Mouse (Mus musculus) midbrain, embryonic 11.5 days (tissue): ENCODE results near the gene Tex44. TPM values are rescaled to one million over a fixed set of nuclear protein-coding genes. Genes with fewer than 3 reads are reported as not detected.

Experiments
- ATAC-seq: fragments of 200-750 bp; cut with Nextera tagmentation; 2 replicates; pipeline ENCODE4 v1.8.0; 2017; ENCODE audit warnings: moderate TSS enrichment, moderate library complexity; ENCODE audit not compliant: low FRiP score
- DNase-seq: peaks from one replicate; pipeline ENCODE4 v3.0.0; 2015; ENCODE audit warnings: low spot score; ENCODE audit errors: missing footprints
- H3K27ac ChIP-seq: fragments of 300-500 bp; sonication (generic); 2 replicates; pipeline ENCODE4 v1.5.1; 2014; ENCODE audit warnings: low read depth, low read length
- H3K27me3 ChIP-seq: fragments of 300-500 bp; sonication (generic); 2 replicates; pipeline ENCODE4 v1.6.1; 2014; ENCODE audit warnings: mild to moderate bottlenecking, low read length, moderate library complexity, mixed read lengths; ENCODE audit not compliant: control insufficient read depth, insufficient read depth
- H3K36me3 ChIP-seq: fragments of 300-500 bp; sonication (generic); 2 replicates; pipeline ENCODE4 v1.6.1; 2014; ENCODE audit warnings: mild to moderate bottlenecking, low read length, moderate library complexity, mixed read lengths; ENCODE audit not compliant: control insufficient read depth, insufficient read depth
- H3K4me1 ChIP-seq: fragments of 300-500 bp; sonication (generic); 2 replicates; pipeline ENCODE4 v1.6.1; 2014; ENCODE audit warnings: low read length; ENCODE audit not compliant: control insufficient read depth, insufficient read depth
- H3K4me2 ChIP-seq: fragments of 300-500 bp; sonication (generic); 2 replicates; pipeline ENCODE4 v1.6.1; 2014; ENCODE audit warnings: mild to moderate bottlenecking, moderate library complexity
- H3K4me3 ChIP-seq: fragments of 300-500 bp; sonication (generic); 2 replicates; pipeline ENCODE4 v1.5.1; 2014; ENCODE audit warnings: low read depth, low read length
- H3K9ac ChIP-seq: fragments of 300-500 bp; sonication (generic); 2 replicates; pipeline ENCODE4 v1.6.1; 2014; ENCODE audit warnings: low read length
- H3K9me3 ChIP-seq: fragments of 300-500 bp; sonication (generic); 2 replicates; pipeline ENCODE4 v1.6.1; 2016; ENCODE audit warnings: low read length; ENCODE audit not compliant: control insufficient read depth
- WGBS: fragments of 180-500 bp; shearing (Covaris S2); extraction: QIAGEN DNeasy Blood & Tissue Kit; methylation state at CpG from one replicate; pipeline ENCODE4 v1.1.7; 2014; 5-methylcytosine and 5-hydroxymethylcytosine counted together
- polyA plus RNA-seq: library from polyadenylated mRNA; unstranded; fragments of >200 nt; fragmentation: Nextera tagmentation; extraction: Ambion mirVana; gene quantifications from 2 replicates; pipeline ENCODE4 v1.2.1, GENCODE M21; 2014

Gene Tex44
- polyA plus RNA-seq, 1 experiment from 2014 or later: not detected

GRCm38 (mm10) chr1:86447596-86448171 lies 21.6 kb downstream of the Tex44 start:
- no peak for DNase-seq
- H3K27me3 ChIP-seq: no peaks in the 10 kb centered on the region

GRCm38 (mm10) chr1:86448272-86448671 lies 22.1 kb downstream of the Tex44 start:
- WGBS: 47% methylated on average over 4 of the region's 4 CpGs

More at GRCm38 (mm10) chr1:86447596-86448171, 21.6 kb downstream of the Tex44 start:
- no peak overlapping the region for H3K9ac ChIP-seq
- no peak overlapping the region for H3K27ac ChIP-seq
- no peak for ATAC-seq
- H3K9me3 ChIP-seq: no peaks in the 10 kb centered on the region
- H3K36me3 ChIP-seq: no peaks in the 10 kb centered on the region
- H3K4me3 ChIP-seq: no peak overlapping the region
- peaks cover 9% of the 10 kb centered on the region for H3K4me1 ChIP-seq
- 57% methylated on average over 13 of the region's 13 CpGs for WGBS
- no peak overlapping the region for H3K4me2 ChIP-seq

GRCm38 (mm10) chr1:86449966-86450365 lies 23.8 kb downstream of the Tex44 start:
- Histone ChIP-seq H3K36me3 (no peaks in the 10 kb centered on the region), H3K4me3 (no peak overlapping the region), H3K4me2 (no peak overlapping the region), H3K4me1 (no peaks in the 10 kb centered on the region), H3K9ac (no peak overlapping the region), H3K9me3 (no peaks in the 10 kb centered on the region), H3K27me3 (no peaks in the 10 kb centered on the region), H3K27ac (no peak overlapping the region)
- no peak for DNase-seq
- ATAC-seq: no peak
- WGBS: 57% methylated on average over 6 of the region's 6 CpGs

More at GRCm38 (mm10) chr1:86448272-86448671, 22.1 kb downstream of the Tex44 start:
- Histone ChIP-seq H3K4me3 (no peak overlapping the region), H3K4me2 (no peak overlapping the region), H3K9me3 (no peaks in the 10 kb centered on the region), H3K27ac (no peak overlapping the region), H3K9ac (no peak overlapping the region), H3K4me1 (peaks cover 4% of the 10 kb centered on the region), H3K36me3 (no peaks in the 10 kb centered on the region), H3K27me3 (no peaks in the 10 kb centered on the region)
- DNase-seq: no peak
- ATAC-seq: no peak

- Histone ChIP-seq H3K4me3 (no peak overlapping the region), H3K4me1 (no peaks in the 10 kb centered on the region), H3K27me3 (no peaks in the 10 kb centered on the region), H3K27ac (no peak overlapping the region), H3K9me3 (no peaks in the 10 kb centered on the region), H3K4me2 (no peak overlapping the region), H3K36me3 (no peaks in the 10 kb centered on the region), H3K9ac (no peak overlapping the region)
- DNase-seq: no peak
- no peak for ATAC-seq
- 70% methylated on average over 5 of the region's 5 CpGs for WGBS
Measured at GRCm38 (mm10) chr1:86452713-86453112, 26.6 kb downstream of the Tex44 start.

- Histone ChIP-seq H3K9ac (no peak overlapping the region), H3K27ac (no peak overlapping the region), H3K4me1 (no peaks in the 10 kb centered on the region), H3K4me3 (no peak overlapping the region), H3K36me3 (no peaks in the 10 kb centered on the region), H3K4me2 (no peak overlapping the region), H3K9me3 (no peaks in the 10 kb centered on the region), H3K27me3 (no peaks in the 10 kb centered on the region)
- WGBS: 74% methylated on average over 13 of the region's 13 CpGs
- ATAC-seq (no peak), DNase-seq (no peak)
Measured at GRCm38 (mm10) chr1:86456892-86457581, 30.9 kb downstream of the Tex44 start.

GRCm38 (mm10) chr1:86459371-86459770 lies 33.2 kb downstream of the Tex44 start:
- DNase-seq: no peak
- Histone ChIP-seq H3K9me3 (no peaks in the 10 kb centered on the region), H3K4me1 (no peaks in the 10 kb centered on the region), H3K27ac (no peak overlapping the region), H3K9ac (no peak overlapping the region), H3K4me2 (no peak overlapping the region), H3K27me3 (no peaks in the 10 kb centered on the region), H3K36me3 (no peaks in the 10 kb centered on the region), H3K4me3 (no peak overlapping the region)
- ATAC-seq: no peak
- WGBS: 83% methylated on average over 4 of the region's 4 CpGs

GRCm38 (mm10) chr1:86464223-86464874 lies 38.2 kb downstream of the Tex44 start:
- H3K9me3 ChIP-seq: no peaks in the 10 kb centered on the region
- WGBS: 37% methylated on average over 9 of the region's 9 CpGs
- no peaks in the 10 kb centered on the region for H3K27me3 ChIP-seq
- H3K4me1 ChIP-seq: 0 out of 2 replicates have a peak, but pooled peaks cover 3% of the 10 kb centered on the region
- no peak overlapping the region; the same call in 1 of the 2 replicates for H3K9ac ChIP-seq
- no peak overlapping the region for H3K4me3 ChIP-seq
- H3K4me2 ChIP-seq: no peak overlapping the region
- H3K27ac ChIP-seq: peak overlapping the region; percentile 57; the same call in 1 of the 2 replicates
- H3K36me3 ChIP-seq: no peaks in the 10 kb centered on the region
- 0 out of 2 replicates have a peak, but pooled peaks have one; percentile 7 for ATAC-seq
- DNase-seq: peak; percentile 88

GRCm38 (mm10) chr1:86464875-86465224 lies 38.7 kb downstream of the Tex44 start:
- no peaks in the 10 kb centered on the region for H3K27me3 ChIP-seq
- ATAC-seq (peak; percentile 35; the same call in 1 of the 2 replicates), DNase-seq (no peak)
- no peak overlapping the region for H3K4me3 ChIP-seq
- no peak overlapping the region for H3K4me2 ChIP-seq
- peak overlapping the region; percentile 45; the same call in 1 of the 2 replicates for H3K9ac ChIP-seq
- peak overlapping the region; percentile 57; the same call in 1 of the 2 replicates for H3K27ac ChIP-seq
- 53% methylated on average over 4 of the region's 4 CpGs for WGBS
- no peaks in the 10 kb centered on the region for H3K9me3 ChIP-seq
- H3K4me1 ChIP-seq: 0 out of 2 replicates have a peak, but pooled peaks cover 3% of the 10 kb centered on the region
- no peaks in the 10 kb centered on the region for H3K36me3 ChIP-seq

- WGBS: 87% methylated on average over 8 of the region's 8 CpGs
- H3K9me3 ChIP-seq: no peaks in the 10 kb centered on the region
- H3K27me3 ChIP-seq: no peaks in the 10 kb centered on the region
- no peaks in the 10 kb centered on the region for H3K36me3 ChIP-seq
- H3K9ac ChIP-seq: no peak overlapping the region
- DNase-seq: no peak
- no peak overlapping the region for H3K27ac ChIP-seq
- ATAC-seq: no peak
- no peak overlapping the region for H3K4me3 ChIP-seq
- H3K4me2 ChIP-seq: no peak overlapping the region
- peaks cover 5% of the 10 kb centered on the region; the same call in 1 of the 2 replicates for H3K4me1 ChIP-seq
Measured at GRCm38 (mm10) chr1:86467416-86467815, 41.3 kb downstream of the Tex44 start.
